Mouse (Mus musculus) neural tube, postnatal 0 days (tissue): ENCODE results near the gene Rhno1. TPM values are rescaled to one million over a fixed set of nuclear protein-coding genes. Genes with fewer than 3 reads are reported as not detected.

Experiments
- polyA plus RNA-seq: library from polyadenylated mRNA; unstranded; fragments of >200 nt; fragmentation: Nextera tagmentation; extraction: Ambion mirVana; gene quantifications from 2 replicates; pipeline ENCODE4 v1.2.1, GENCODE M21; 2015

Rhno1 gene
- polyA plus RNA-seq: 48.6 and 51.2 TPM in 2 replicates

DNA sequence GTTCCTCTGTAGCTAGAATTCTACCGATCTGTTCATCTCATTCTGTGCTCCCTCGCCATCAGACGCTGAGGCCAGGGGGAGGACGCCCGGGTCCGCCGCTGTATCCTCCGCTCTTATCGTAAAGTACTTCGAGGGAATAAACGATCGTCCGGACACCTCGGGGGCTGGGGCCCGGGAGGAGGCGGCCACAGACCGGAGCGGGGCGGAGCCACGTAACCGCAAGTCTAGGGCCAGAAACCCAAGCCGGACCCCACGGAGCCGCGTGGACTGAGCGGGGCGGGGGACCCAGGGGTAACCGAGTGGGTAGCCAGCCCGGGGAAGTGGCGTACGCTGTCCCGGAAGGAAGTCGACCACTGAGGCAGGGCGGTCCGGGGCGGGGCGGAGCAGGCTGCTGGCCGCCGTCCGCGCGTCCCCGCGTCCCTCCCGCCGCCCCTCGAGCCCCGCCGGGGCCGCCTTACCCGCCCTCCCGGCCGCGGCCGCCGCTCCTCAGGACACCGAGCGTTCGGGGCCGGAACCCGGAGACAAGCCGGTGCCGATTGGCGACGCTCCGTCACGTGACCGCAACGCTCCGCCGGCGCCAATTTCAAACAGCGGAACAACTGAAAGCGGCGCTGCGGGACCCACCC lies at the start of gene Rhno1, which contains the start of gene Foxm1:
TSS of gene Rhno1 (minus strand) at position 531 of the 626 bp plus-strand sequence.
TSS of gene Foxm1 (plus strand) at position 587 of the 626 bp plus-strand sequence.

DNA sequence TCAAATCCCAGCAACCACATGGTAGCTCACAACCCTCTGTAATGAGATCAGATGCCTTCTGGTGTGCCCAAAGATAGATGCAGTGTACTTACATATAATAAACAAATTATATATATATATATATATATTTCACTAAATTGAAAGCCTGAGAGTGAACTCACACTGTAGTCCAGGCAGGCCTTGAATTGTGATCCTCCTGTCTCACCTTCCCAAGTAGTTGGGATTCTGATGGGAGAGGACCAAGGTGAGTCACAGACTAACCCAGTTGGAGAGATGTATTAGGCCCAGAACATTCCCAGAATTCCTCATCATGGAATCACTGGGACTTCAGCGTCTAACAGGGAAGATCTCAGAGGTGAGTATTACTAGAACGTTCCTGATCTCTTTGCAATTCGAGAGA lies 36.3 kb upstream of the Rhno1 start, which contains the start of gene Nrip2:
TSS of gene Nrip2 (plus strand) at position 301 of the 400 bp plus-strand sequence.

DNA sequence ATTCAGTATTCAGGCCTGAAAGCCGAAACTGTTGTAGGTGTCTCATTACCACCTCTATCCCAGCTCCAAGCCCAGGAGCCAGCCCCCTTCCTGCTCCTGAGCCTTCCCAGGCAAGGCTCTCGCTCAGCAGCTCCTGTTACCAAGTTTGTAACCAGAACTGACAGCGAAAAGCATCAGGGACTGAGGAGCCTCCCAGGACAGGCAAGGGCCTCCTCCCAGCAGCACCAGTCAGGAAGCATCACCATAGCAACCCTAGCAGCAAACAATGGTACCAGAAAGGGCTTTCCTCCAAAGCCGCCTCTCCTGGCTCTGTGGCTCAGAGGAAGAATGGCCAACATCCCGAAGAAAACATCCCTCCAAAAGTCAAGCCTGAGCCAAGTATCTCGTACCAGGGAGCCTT lies 12.5 kb upstream of the Rhno1 start, which contains the start of the genes Tex52 and Gm44596:
TSS of gene Tex52 (plus strand) at position 265 of the 400 bp plus-strand sequence.
TSS of gene Gm44596 (plus strand) at position 312 of the 400 bp plus-strand sequence.

DNA sequence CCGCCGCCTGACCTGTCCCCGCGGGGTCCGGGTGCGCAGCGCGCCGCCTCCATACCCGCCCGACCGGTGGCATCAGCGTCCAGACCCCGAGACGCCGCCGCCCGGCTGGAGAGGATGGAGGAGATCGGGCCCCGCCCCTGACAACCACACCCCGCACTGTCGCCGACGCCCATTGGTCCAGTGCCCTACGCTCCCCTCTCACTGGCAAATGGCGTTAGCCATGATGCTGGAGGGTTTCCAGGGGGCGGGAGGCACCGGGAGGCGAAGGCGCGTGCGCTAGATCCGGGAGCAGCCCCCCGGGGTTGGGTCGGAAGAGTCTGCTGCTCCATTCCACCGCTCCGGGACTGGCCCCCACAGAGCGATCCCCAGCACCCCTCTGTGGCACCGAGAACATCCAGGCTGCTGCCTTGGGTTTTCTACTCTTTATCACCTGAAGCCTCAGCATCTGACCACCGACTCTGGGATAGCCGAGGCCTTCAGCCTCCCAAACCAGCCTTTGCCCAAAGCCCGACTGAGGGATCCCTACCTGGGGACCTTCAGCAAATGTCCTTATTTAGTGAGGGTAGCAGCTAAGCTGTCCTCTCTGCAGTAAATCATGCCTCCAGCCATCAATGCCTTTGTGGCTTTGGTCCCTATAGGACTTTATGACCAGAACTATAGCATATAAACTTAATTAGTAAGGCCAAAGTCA lies 6.8 kb downstream of the Rhno1 start, which contains the start of gene Tulp3:
TSS of gene Tulp3 (minus strand) at position 126 of the 691 bp plus-strand sequence.

Other genes with a start within 250 kb of the Rhno1 start
- gene Tspan9, start 219.3 kb downstream of the Rhno1 start, polyA plus RNA-seq: 65.7 and 70.7 TPM in 2 replicates
- gene Tead4, start 62.1 kb downstream of the Rhno1 start, polyA plus RNA-seq: 0.64 and 0.74 TPM in 2 replicates
- gene Tulp3, start 7.1 kb downstream of the Rhno1 start, polyA plus RNA-seq: 17.0 and 20.1 TPM in 2 replicates
- 3.3 and 3.7 TPM in 2 replicates for gene Foxm1, start 56 bp upstream of the Rhno1 start, polyA plus RNA-seq
- 0.47 and 0.85 TPM in 2 replicates for gene Tex52, start 12.5 kb upstream of the Rhno1 start, polyA plus RNA-seq
- not detected in 2 replicates for gene Gm44596, start 12.6 kb upstream of the Rhno1 start, polyA plus RNA-seq
- gene Nrip2, start 36.4 kb upstream of the Rhno1 start, polyA plus RNA-seq: 12.0 and 16.8 TPM in 2 replicates
- 30.7 and 35.2 TPM in 2 replicates for gene Itfg2, start 62.0 kb upstream of the Rhno1 start, polyA plus RNA-seq
- 209 and 224 TPM in 2 replicates for gene Fkbp4, start 75.8 kb upstream of the Rhno1 start, polyA plus RNA-seq
- gene Pzp, start 163.8 kb upstream of the Rhno1 start, polyA plus RNA-seq: 0.30 and 0.57 TPM in 2 replicates
- gene A2ml1, start 218.7 kb upstream of the Rhno1 start, polyA plus RNA-seq: 13.2 and 17.3 TPM in 2 replicates